Mouse (Mus musculus) granulocyte monocyte progenitor cell, adult 5-6 weeks (primary cell): ENCODE results near the gene Alcam. TPM values are rescaled to one million over a fixed set of nuclear protein-coding genes. Genes with fewer than 3 reads are reported as not detected.

Experiments used
- ATAC-seq: replicated peaks from 2 replicates; pipeline ENCODE4 v1.8.0; 2016; ENCODE audit warnings: mild to moderate bottlenecking, moderate TSS enrichment, inconsistent platforms; ENCODE audit not compliant: poor library complexity, severe bottlenecking
- total RNA-seq, 2 experiments: library from RNA; stranded (forward) in 1 of 2; stranded (reverse) in 1 of 2; fragments of 200-712, 200-1000 nt in 1 of 2; fragments of >200 nt in 1 of 2; fragmentation: Nextera tagmentation in 1 of 2; gene quantifications; 2 replicates each; pipeline ENCODE4 v1.2.3; 2014 to 2017

Gene Alcam
- total RNA-seq, 2 experiments from 2014 or later: 28.9 to 45.8 TPM

DNA sequence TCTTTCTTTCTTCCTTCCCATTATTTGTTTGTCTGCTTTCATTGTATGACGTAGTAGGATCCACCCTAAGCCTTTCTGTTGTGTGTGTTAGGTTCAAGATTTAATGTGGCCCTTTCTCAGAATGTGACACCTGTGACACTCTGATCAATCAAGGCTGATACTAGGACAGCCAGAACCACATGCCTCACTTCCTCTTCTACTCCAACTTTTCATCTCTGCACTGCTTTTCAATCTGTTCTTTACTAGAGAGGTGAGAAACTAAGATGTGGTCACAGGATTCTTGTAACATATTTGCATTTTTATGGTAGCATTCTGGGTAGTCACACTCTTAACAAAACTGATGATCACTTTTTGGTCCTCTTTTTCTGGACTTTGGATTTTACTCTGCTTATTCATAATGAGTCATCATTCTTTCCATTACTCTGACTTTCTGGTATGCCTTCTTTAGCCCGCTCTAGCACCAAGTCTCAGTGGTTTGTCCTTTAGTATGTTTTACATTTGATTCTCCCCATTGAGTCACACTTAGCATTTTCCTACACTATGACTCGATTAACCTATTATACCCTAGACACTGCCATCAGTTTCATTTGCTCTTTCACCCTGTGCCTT is 161.3 kb downstream of the Alcam start:
- ATAC-seq: no peak

- ATAC-seq: no peak
Measured at GRCm38 (mm10) chr16:52280186-52280585, 173.7 kb downstream of the Alcam start.

- ATAC-seq: no peak
Measured at GRCm38 (mm10) chr16:52265066-52265465, 188.8 kb downstream of the Alcam start.

DNA sequence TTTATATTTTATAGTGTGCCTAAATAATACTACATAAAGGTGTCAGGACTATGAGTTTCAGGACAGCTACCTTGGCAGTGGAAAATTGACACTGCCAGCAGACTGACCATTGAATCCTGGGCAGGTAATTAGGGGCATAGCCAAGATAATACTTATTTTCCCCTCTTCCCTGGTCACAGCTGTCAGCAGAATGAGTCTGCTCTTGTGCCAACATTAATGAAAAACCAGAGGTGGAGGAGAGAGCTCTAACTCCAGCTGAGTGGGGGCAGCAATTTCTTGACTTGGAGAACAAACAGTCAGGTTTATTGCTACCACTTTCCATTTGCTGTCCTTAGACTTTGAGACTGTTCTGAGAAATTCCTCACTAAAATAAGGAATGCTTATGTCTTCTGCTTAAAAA is 190.1 kb downstream of the Alcam start:
- no peak for ATAC-seq

DNA sequence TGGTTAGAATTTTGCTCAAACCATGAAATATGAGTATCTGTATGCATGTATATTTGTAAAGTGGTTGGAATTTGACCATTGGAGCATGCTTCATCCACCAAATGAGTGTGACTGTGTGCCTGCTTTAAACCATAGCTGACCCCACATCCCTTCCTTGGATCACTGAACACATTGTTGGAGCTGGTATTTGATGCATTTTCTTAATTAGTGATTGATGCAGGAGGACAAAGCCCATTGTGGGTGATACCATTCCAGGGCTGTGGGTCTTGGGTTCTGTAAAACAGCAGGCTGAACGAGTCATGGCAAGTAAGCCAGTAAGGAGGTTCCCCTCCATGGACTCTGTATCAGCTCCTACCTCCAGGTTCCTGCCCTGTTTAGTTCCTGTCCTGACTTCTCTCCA is 191.3 kb downstream of the Alcam start:
- no peak for ATAC-seq

GRCm38 (mm10) chr16:52261755-52262154 is 192.1 kb downstream of the Alcam start:
- no peak for ATAC-seq

DNA sequence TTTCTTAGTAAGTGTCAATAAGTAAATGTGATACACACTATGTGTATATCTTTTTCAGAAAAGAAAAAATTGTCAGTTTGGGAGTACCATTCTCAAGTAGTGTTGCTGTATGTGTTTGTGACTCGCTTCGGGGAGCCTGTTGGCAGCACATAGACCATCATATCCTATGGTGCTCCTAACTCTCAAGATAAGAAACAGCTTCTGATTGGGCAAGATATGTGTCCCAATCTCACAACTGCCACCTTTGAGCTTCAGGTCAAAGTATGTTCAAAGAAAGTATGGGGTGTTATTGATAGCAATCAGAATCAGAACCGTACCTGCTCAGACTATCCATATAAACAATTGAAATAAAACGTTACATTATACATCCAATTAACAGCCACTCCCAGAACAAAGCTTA is 202.9 kb downstream of the Alcam start:
- ATAC-seq: no peak

- ATAC-seq: no peak
Measured at GRCm38 (mm10) chr16:52250196-52250595, 203.7 kb downstream of the Alcam start.

GRCm38 (mm10) chr16:52243421-52243973 is 210.4 kb downstream of the Alcam start:
- no peak for ATAC-seq

GRCm38 (mm10) chr16:52242144-52242543 is 211.7 kb downstream of the Alcam start:
- no peak for ATAC-seq

GRCm38 (mm10) chr16:52229930-52230329 is 223.9 kb downstream of the Alcam start:
- no peak for ATAC-seq

GRCm38 (mm10) chr16:52229446-52229845 is 224.4 kb downstream of the Alcam start:
- ATAC-seq: no peak

DNA sequence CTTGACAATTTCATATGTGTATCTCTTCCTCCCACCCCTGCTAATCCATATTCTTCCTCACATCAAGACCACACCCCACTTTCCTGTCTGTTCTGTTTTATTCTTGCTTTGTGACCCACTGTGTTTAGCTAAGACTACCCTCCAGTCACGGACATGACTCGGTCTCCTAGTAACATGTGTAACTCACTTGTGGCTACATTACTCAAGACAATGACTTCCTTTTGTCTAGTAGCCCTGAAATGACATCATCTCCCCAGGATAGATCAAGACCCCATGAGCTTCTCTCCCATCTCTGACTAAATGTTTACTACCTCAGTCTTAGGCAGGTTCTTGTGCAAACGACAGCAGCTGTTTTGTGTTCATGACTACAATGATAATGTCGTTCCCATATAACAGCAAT is 231.0 kb downstream of the Alcam start:
- ATAC-seq: peak; percentile 90

DNA sequence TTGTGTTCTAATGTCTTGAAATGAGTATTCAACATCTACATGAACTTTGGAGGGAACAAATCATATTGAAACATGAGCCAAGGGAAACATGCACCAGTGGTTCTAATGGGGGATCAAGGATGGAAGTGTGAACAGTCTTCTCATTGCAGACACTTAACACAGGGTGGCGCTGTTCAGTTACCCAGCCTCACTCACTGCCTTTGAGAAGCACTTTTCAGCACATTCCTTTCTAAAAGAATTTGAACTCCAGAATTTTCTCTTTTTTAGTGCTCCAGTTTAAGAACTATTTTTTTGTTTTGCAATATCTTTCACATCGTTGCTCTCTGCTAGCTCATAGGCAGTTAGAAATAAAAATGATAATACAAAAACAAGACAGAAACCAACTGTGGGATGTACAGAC is 234.8 kb downstream of the Alcam start:
- ATAC-seq: peak; percentile 81

DNA sequence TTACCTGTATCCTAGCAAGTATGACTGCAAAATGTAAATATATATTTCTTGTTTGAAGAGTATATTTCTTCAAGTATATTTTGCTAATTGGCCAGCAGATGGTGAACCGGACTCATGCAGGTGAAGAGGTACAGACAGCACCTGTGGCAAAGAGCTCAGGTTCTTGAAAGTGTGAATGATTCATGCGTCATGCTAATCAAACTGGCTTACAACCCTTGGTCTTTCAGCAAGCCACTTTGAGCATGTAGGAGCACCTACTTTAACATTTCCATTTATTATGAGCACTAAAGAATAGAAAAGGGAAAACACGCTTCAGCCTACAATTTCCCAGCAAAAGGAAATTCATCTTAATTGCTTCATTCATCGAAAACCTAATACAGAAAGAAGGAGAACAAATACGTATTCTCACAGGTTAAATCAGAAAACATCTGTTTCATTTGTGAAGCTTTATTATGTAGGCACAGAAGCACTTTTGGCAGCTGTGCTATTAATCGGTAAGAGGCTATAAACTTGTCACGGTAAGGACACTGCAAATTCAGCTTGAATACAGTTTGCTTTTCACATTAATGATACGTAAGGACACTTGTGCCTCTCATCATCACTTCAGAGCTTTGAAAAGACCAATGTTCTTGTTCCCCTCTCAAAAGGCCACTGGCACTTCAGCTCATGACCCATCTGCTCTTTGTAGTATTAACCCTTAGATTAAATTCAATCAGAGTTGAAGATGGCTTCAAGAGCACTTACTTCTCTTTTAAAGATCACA is 242.8 kb downstream of the Alcam start:
- no peak for ATAC-seq

GRCm38 (mm10) chr16:52200107-52200506 is 253.8 kb downstream of the Alcam start:
- ATAC-seq: no peak
